Mouse (Mus musculus): ENCODE results near the gene Tenm4. TPM values are rescaled to one million over a fixed set of nuclear protein-coding genes. Genes with fewer than 3 reads are reported as not detected.

The Tenm4 gene
- 0.47 and 0.79 TPM in 2 replicates for polyA plus RNA-seq (2012; rRNA removed)

GRCm38 (mm10) chr7:96170924-96171595 lies at the start of gene Tenm4:
Tenm4 (plus strand) TSS chr7:96171246.
- TF ChIP-seq CTCF (IDR thresholded peaks at IDR 0.05; ENCODE audit: extremely low read depth, insufficient read length, insufficient replicate concordance, low read depth, low read length) (no peak), POLR2A (IDR thresholded peaks at IDR 0.05; ENCODE audit: low read depth, low read length) (no peak)
- 33% methylated on average over 14 of the region's 14 CpGs for WGBS
- Histone ChIP-seq H3K27me3 (ENCODE audit: control insufficient read depth, insufficient read depth, low read length) (no peaks in the 10 kb centered on the region), H3K27ac (ENCODE audit: insufficient read depth, low read depth, low read length) (no peak within 1 kb of the TSS), H3K4me3 (ENCODE audit: low read depth, low read length) (no peak within 1 kb of the TSS), H3K36me3 (ENCODE audit: control insufficient read depth, insufficient read depth, low read length) (no peaks in the 10 kb centered on the region), H3K4me1 (ENCODE audit: control insufficient read depth, insufficient read depth, insufficient read length, low read length) (no peaks in the 10 kb centered on the region)

- TF ChIP-seq CTCF (IDR thresholded peaks at IDR 0.05; ENCODE audit: extremely low read depth, insufficient read length, insufficient replicate concordance, low read depth, low read length) (no peak), POLR2A (IDR thresholded peaks at IDR 0.05; ENCODE audit: low read depth, low read length) (no peak)
- WGBS: 40% methylated on average over 4 of the region's 4 CpGs
- no peaks in the 10 kb centered on the region for H3K27me3 ChIP-seq (ENCODE audit: control insufficient read depth, insufficient read depth, low read length)
- no peak overlapping the region for H3K4me3 ChIP-seq (ENCODE audit: low read depth, low read length)
- no peaks in the 10 kb centered on the region for H3K4me1 ChIP-seq (ENCODE audit: control insufficient read depth, insufficient read depth, insufficient read length, low read length)
- no peaks in the 10 kb centered on the region for H3K36me3 ChIP-seq (ENCODE audit: control insufficient read depth, insufficient read depth, low read length)
- H3K27ac ChIP-seq (ENCODE audit: insufficient read depth, low read depth, low read length): no peak overlapping the region
Measured at GRCm38 (mm10) chr7:96130763-96131162, 40.3 kb upstream of the Tenm4 start.

- no peak for TF ChIP-seq CTCF (IDR thresholded peaks at IDR 0.05; ENCODE audit: extremely low read depth, insufficient read length, insufficient replicate concordance, low read depth, low read length)
- no peak for TF ChIP-seq POLR2A (IDR thresholded peaks at IDR 0.05; ENCODE audit: low read depth, low read length)
- H3K4me3 ChIP-seq (ENCODE audit: low read depth, low read length): no peak overlapping the region
- WGBS: 55% methylated on average over 1 of the region's 1 CpGs
- no peaks in the 10 kb centered on the region for H3K27me3 ChIP-seq (ENCODE audit: control insufficient read depth, insufficient read depth, low read length)
- no peaks in the 10 kb centered on the region for H3K36me3 ChIP-seq (ENCODE audit: control insufficient read depth, insufficient read depth, low read length)
- no peaks in the 10 kb centered on the region for H3K4me1 ChIP-seq (ENCODE audit: control insufficient read depth, insufficient read depth, insufficient read length, low read length)
- no peak overlapping the region for H3K27ac ChIP-seq (ENCODE audit: insufficient read depth, low read depth, low read length)
Measured at GRCm38 (mm10) chr7:96131175-96131574, 39.9 kb upstream of the Tenm4 start.

- WGBS: 72% methylated on average over 6 of the region's 6 CpGs
- TF ChIP-seq CTCF (IDR thresholded peaks at IDR 0.05; ENCODE audit: extremely low read depth, insufficient read length, insufficient replicate concordance, low read depth, low read length) (no peak), POLR2A (IDR thresholded peaks at IDR 0.05; ENCODE audit: low read depth, low read length) (no peak)
- Histone ChIP-seq H3K36me3 (ENCODE audit: control insufficient read depth, insufficient read depth, low read length) (no peaks in the 10 kb centered on the region), H3K4me3 (ENCODE audit: low read depth, low read length) (no peak overlapping the region), H3K27me3 (ENCODE audit: control insufficient read depth, insufficient read depth, low read length) (no peaks in the 10 kb centered on the region), H3K27ac (ENCODE audit: insufficient read depth, low read depth, low read length) (no peak overlapping the region), H3K4me1 (ENCODE audit: control insufficient read depth, insufficient read depth, insufficient read length, low read length) (no peaks in the 10 kb centered on the region)
Measured at GRCm38 (mm10) chr7:96136497-96136961, 34.5 kb upstream of the Tenm4 start.

GRCm38 (mm10) chr7:96141876-96142275 lies 29.2 kb upstream of the Tenm4 start:
- Histone ChIP-seq H3K4me1 (ENCODE audit: control insufficient read depth, insufficient read depth, insufficient read length, low read length) (no peaks in the 10 kb centered on the region), H3K36me3 (ENCODE audit: control insufficient read depth, insufficient read depth, low read length) (no peaks in the 10 kb centered on the region), H3K27me3 (ENCODE audit: control insufficient read depth, insufficient read depth, low read length) (no peaks in the 10 kb centered on the region), H3K27ac (ENCODE audit: insufficient read depth, low read depth, low read length) (no peak overlapping the region), H3K4me3 (ENCODE audit: low read depth, low read length) (no peak overlapping the region)
- TF ChIP-seq POLR2A (IDR thresholded peaks at IDR 0.05; ENCODE audit: low read depth, low read length) (no peak), CTCF (IDR thresholded peaks at IDR 0.05; ENCODE audit: extremely low read depth, insufficient read length, insufficient replicate concordance, low read depth, low read length) (no peak)
- 70% methylated on average over 4 of the region's 4 CpGs for WGBS

GRCm38 (mm10) chr7:96142973-96143596 lies 28.0 kb upstream of the Tenm4 start:
- no peaks in the 10 kb centered on the region for H3K36me3 ChIP-seq (ENCODE audit: control insufficient read depth, insufficient read depth, low read length)
- no peaks in the 10 kb centered on the region for H3K4me1 ChIP-seq (ENCODE audit: control insufficient read depth, insufficient read depth, insufficient read length, low read length)
- no peak overlapping the region for H3K27ac ChIP-seq (ENCODE audit: insufficient read depth, low read depth, low read length)
- 65% methylated on average over 3 of the region's 3 CpGs for WGBS
- TF ChIP-seq POLR2A (IDR thresholded peaks at IDR 0.05; ENCODE audit: low read depth, low read length) (no peak), CTCF (IDR thresholded peaks at IDR 0.05; ENCODE audit: extremely low read depth, insufficient read length, insufficient replicate concordance, low read depth, low read length) (no peak)
- no peak overlapping the region for H3K4me3 ChIP-seq (ENCODE audit: low read depth, low read length)
- H3K27me3 ChIP-seq (ENCODE audit: control insufficient read depth, insufficient read depth, low read length): no peaks in the 10 kb centered on the region

GRCm38 (mm10) chr7:96147436-96147835 lies 23.6 kb upstream of the Tenm4 start:
- TF ChIP-seq POLR2A (IDR thresholded peaks at IDR 0.05; ENCODE audit: low read depth, low read length) (no peak), CTCF (IDR thresholded peaks at IDR 0.05; ENCODE audit: extremely low read depth, insufficient read length, insufficient replicate concordance, low read depth, low read length) (no peak)
- Histone ChIP-seq H3K36me3 (ENCODE audit: control insufficient read depth, insufficient read depth, low read length) (no peaks in the 10 kb centered on the region), H3K4me3 (ENCODE audit: low read depth, low read length) (no peak overlapping the region), H3K27ac (ENCODE audit: insufficient read depth, low read depth, low read length) (no peak overlapping the region), H3K27me3 (ENCODE audit: control insufficient read depth, insufficient read depth, low read length) (no peaks in the 10 kb centered on the region), H3K4me1 (ENCODE audit: control insufficient read depth, insufficient read depth, insufficient read length, low read length) (no peaks in the 10 kb centered on the region)
- WGBS: 54% methylated on average over 4 of the region's 4 CpGs
